Mouse (Mus musculus) bone marrow macrophage, adult 2 months (primary cell): Measurements from ENCODE around the gene Camk1g. TPM values are rescaled to one million over a fixed set of nuclear protein-coding genes. Genes with fewer than 3 reads are reported as not detected.

Experiments
- H3K27ac ChIP-seq: 2 replicates; pipeline ENCODE4 v1.5.1; 2012; ENCODE audit warnings: low read depth, low read length; ENCODE audit not compliant: insufficient read depth
- H3K4me1 ChIP-seq: 2 replicates; pipeline ENCODE4 v1.6.1; 2012; ENCODE audit warnings: low read length; ENCODE audit not compliant: control insufficient read depth, insufficient read depth
- H3K4me3 ChIP-seq: 2 replicates; pipeline ENCODE4 v1.5.1; 2012; ENCODE audit warnings: mild to moderate bottlenecking, low read length, moderate library complexity; ENCODE audit not compliant: insufficient read depth
- CTCF ChIP-seq: IDR thresholded peaks from 2 replicates; pipeline ENCODE4 v1.5.1; 2012; ENCODE audit warnings: low read depth, mild to moderate bottlenecking, low read length, moderate library complexity
- POLR2A ChIP-seq: IDR thresholded peaks from 2 replicates; pipeline ENCODE4 v1.6.1; 2012; ENCODE audit warnings: mild to moderate bottlenecking, low read depth, low read length, borderline replicate concordance
- polyA plus RNA-seq: library from polyadenylated mRNA; stranded (reverse); fragments of >200 nt; gene quantifications from 2 replicates; pipeline ENCODE4 v1.2.4, GENCODE M21; 2012; ENCODE audit not compliant: missing spikeins, insufficient read depth, insufficient read length

Camk1g gene
- polyA plus RNA-seq, 1 experiment, result not detected

- H3K27ac ChIP-seq, result no peak overlapping the region
These were observed 27.0 kb upstream of the Camk1g start for GRCm38 (mm10) chr1:193397109-193397508.

DNA sequence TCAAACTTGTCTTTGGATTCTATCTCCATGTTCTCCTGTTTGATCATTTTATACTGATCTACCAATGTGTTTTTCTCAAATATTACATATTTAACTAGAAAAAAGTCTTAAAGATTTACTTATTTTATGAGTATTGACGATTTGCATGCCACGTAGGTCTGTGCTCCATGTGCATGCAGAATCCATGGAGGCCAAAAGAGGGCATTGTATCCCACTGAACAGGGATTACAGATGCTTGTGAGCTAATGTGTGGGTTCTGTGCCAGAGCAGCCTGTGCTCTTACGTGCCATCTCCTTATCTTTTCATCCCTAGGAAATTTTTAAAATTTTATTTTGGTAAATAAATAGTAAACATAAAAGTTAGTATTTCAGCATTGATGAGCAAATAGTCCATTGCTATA is 22.2 kb upstream of the Camk1g start:
- TF ChIP-seq POLR2A (no peak), CTCF (no peak)
- H3K4me3 ChIP-seq, result no peak overlapping the region
- H3K4me1 ChIP-seq, result no peaks in the 10 kb centered on the region
- H3K27ac ChIP-seq, result no peak overlapping the region

More at GRCm38 (mm10) chr1:193397109-193397508, 27.0 kb upstream of the Camk1g start:
- Histone ChIP-seq H3K4me1 (peaks cover 24% of the 10 kb centered on the region), H3K4me3 (no peak overlapping the region)
- TF ChIP-seq POLR2A (no peak), CTCF (no peak)

- Histone ChIP-seq H3K4me1 (no peaks in the 10 kb centered on the region), H3K27ac (no peak overlapping the region), H3K4me3 (no peak overlapping the region)
- TF ChIP-seq CTCF (no peak), POLR2A (no peak)
These were observed 19.9 kb upstream of the Camk1g start for GRCm38 (mm10) chr1:193390004-193390403.

GRCm38 (mm10) chr1:193389505-193389904 is 19.4 kb upstream of the Camk1g start:
- TF ChIP-seq POLR2A, result no peak
- no peak for TF ChIP-seq CTCF
- Histone ChIP-seq H3K4me1 (no peaks in the 10 kb centered on the region), H3K4me3 (no peak overlapping the region), H3K27ac (no peak overlapping the region)

DNA sequence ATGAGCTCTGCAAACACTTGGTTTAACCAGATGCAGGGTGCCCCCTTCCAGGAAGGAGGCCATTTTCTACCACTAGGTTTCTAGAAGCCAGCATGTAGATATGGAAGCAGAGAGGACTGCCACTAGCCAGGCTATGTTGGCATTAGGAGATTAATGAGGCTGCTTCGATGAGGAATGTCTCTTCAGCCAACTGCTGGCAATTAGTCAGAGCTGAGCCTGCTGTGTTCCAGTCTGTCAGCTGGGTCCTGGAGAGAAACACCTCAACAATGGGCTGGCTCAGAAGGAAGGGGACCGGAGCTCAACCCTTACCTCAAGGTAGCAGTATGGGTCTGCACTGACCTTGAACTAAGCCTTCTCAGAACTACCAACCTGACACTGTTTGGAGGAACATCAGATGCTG is 17.1 kb upstream of the Camk1g start:
- Histone ChIP-seq H3K27ac (no peak overlapping the region), H3K4me1 (no peaks in the 10 kb centered on the region), H3K4me3 (no peak overlapping the region)
- no peak for TF ChIP-seq CTCF
- no peak for TF ChIP-seq POLR2A

DNA sequence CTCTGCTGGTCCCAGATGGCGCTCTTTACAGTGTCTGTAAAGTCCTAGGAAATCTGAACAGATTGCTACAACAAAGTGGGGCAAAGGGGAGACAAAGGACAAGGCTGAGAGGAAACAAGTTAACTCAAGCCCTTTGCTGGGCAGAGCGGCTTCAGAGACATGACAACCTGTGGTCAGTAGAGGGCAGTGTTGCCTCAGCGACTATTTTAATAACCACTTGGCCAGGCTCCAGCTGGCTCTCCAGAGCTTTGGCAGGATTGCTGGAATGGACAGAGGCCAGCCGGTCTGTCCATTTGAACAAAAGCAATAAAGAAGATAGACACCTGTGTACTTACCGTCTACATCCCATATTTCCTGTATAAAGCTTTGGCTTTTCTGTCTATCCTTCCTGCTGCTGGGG is 16.0 kb upstream of the Camk1g start:
- H3K4me3 ChIP-seq, result no peak overlapping the region
- H3K27ac ChIP-seq, result no peak overlapping the region
- H3K4me1 ChIP-seq, result no peaks in the 10 kb centered on the region
- TF ChIP-seq POLR2A (no peak), CTCF (peak; percentile 66)

DNA sequence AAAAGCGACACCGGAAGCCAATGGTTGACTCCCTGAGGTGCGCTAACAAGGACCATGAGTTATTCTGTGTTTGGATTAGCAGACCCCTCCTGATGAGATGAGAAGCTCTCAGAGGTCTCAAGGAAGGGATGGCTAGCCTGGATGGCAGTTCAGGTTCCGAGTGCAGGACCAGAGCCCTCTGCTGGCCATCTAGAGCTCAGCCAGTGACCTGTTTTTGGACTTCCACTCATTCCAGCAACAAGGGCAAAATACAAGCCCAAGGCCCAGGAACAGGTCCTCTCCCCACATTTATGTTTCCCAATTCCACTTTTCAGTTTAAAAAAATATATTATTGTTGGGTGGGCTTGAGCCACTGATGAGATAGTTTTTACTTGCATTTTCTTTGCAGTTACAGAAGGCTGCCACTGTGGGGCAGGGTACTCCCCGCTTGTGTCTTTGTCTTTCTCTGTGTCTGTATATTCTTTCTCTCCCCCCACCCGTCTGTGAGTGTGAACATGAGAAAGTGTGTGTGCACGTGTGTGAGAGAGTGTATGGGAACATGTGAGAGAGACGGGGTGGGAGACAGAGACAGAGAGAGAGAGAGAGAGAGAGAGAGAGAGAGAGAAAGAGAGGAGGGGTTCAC is 12.9 kb upstream of the Camk1g start:
- Histone ChIP-seq H3K27ac (no peak overlapping the region), H3K4me3 (peak overlapping the region; percentile 23), H3K4me1 (no peaks in the 10 kb centered on the region)
- TF ChIP-seq POLR2A, result no peak
- TF ChIP-seq CTCF, result peak; percentile 99

GRCm38 (mm10) chr1:193382435-193382834 is 12.3 kb upstream of the Camk1g start:
- TF ChIP-seq POLR2A (no peak), CTCF (no peak)
- peak overlapping the region; percentile 23 for H3K4me3 ChIP-seq
- H3K27ac ChIP-seq, result no peak overlapping the region
- H3K4me1 ChIP-seq, result no peaks in the 10 kb centered on the region

GRCm38 (mm10) chr1:193381597-193382404 is 11.7 kb upstream of the Camk1g start:
- no peak overlapping the region for H3K27ac ChIP-seq
- no peaks in the 10 kb centered on the region for H3K4me1 ChIP-seq
- TF ChIP-seq POLR2A (no peak), CTCF (no peak)
- no peak overlapping the region for H3K4me3 ChIP-seq

- no peak for TF ChIP-seq POLR2A
- TF ChIP-seq CTCF, result no peak
- Histone ChIP-seq H3K27ac (no peak overlapping the region), H3K4me1 (no peaks in the 10 kb centered on the region), H3K4me3 (no peak overlapping the region)
These were observed 10.8 kb upstream of the Camk1g start for GRCm38 (mm10) chr1:193380877-193381276.

- TF ChIP-seq POLR2A, result no peak
- TF ChIP-seq CTCF, result no peak
- no peak overlapping the region for H3K4me3 ChIP-seq
- H3K4me1 ChIP-seq, result no peaks in the 10 kb centered on the region
- no peak overlapping the region for H3K27ac ChIP-seq
These were observed 9.5 kb upstream of the Camk1g start for GRCm38 (mm10) chr1:193379634-193380033.
